In genomic region chr8:80688141-80688540, GRCm38 (mm10) we compare ENCODE assay signal across 8 mouse cellular contexts. TPM values are rescaled to one million over a fixed set of nuclear protein-coding genes. Genes with fewer than 3 reads are reported as not detected.
DNase-seq lines count a peak whose midpoint lies in the region.

No protein-coding gene starts in this region.

- WGBS in large intestine, adult 2 months, result 23% methylated on average over 4 of the region's 4 CpGs

- DNase-seq in CD4-positive helper T cell, adult 2 months (ENCODE audit: low read depth, low spot score), result peak; percentile 32
- peak; percentile 86 for DNase-seq in adrenal gland, postnatal 10 days
- DNase-seq in embryo, embryonic 11 days, result peak; percentile 76
- peak; percentile 13 to 14 for DNase-seq in heart, adult 9 months (ENCODE audit: low spot score in 2 of 2)
- peak; percentile 43 for DNase-seq in large intestine, adult 2 months (ENCODE audit: low read depth, low spot score)
- peak; percentile 32 to 52 for DNase-seq in lung, adult 18-20 months
- peak; percentile 69 for DNase-seq in retina, embryonic 14.5 days (ENCODE audit: low spot score)
- DNase-seq in thymus, postnatal 25 days, result peak; percentile 57

RNA-seq across cellular contexts. Expression of gene Smarca5, which starts 51.2 kb away (rescaled TPM):
- 10 to 100 TPM; 62.0 to 63.1 TPM for total RNA-seq in adrenal gland, postnatal 10 days (2021)
- polyA plus RNA-seq in large intestine, adult 2 months (2012; rRNA removed), result 3.4 and 6.1 TPM in 2 replicates

Comparison
In these comparisons a context has a peak if more than half of its experiments do, and no peak if none do; other contexts are left out.
1. Peak in every context shown above with its lines: DNase-seq.
2. DNase-seq: peak in every context shown above with its lines; median percentile 86 in adrenal gland, postnatal 10 days; 76 in embryo, embryonic 11 days; 69 in retina, embryonic 14.5 days; 57 in thymus, postnatal 25 days; 43 in large intestine, adult 2 months; 42 in lung, adult 18-20 months; 32 in CD4-positive helper T cell, adult 2 months; 14 in heart, adult 9 months.